Mouse (Mus musculus) lung, embryonic 16.5 days (tissue): ENCODE measurements around the gene Btnl9. TPM values are rescaled to one million over a fixed set of nuclear protein-coding genes. Genes with fewer than 3 reads are reported as not detected.

ENCODE experiments used
- ATAC-seq: fragments of 200-750 bp; cut with Nextera tagmentation; 2 replicates; pipeline ENCODE4 v1.8.0; 2017; ENCODE audit warnings: low read depth, mild to moderate bottlenecking, moderate library complexity
- H3K27ac ChIP-seq: fragments of 300-500 bp; sonication (generic); 2 replicates; pipeline ENCODE4 v1.5.1; 2014; ENCODE audit warnings: mild to moderate bottlenecking, control low read depth, low read length
- H3K27me3 ChIP-seq: fragments of 300-500 bp; sonication (generic); 2 replicates; pipeline ENCODE4 v1.6.1; 2014; ENCODE audit warnings: low read depth, low read length, mixed read lengths; ENCODE audit not compliant: control insufficient read depth, insufficient read depth
- H3K36me3 ChIP-seq: fragments of 300-500 bp; sonication (generic); 2 replicates; pipeline ENCODE4 v1.6.1; 2014; ENCODE audit warnings: low read length; ENCODE audit not compliant: control insufficient read depth, insufficient read depth
- H3K4me1 ChIP-seq: fragments of 300-500 bp; sonication (generic); replicated peaks from 2 replicates; pipeline ENCODE4 v1.6.1; 2014; ENCODE audit warnings: low read length, mixed read lengths; ENCODE audit not compliant: control insufficient read depth, insufficient read depth
- H3K4me2 ChIP-seq: fragments of 300-500 bp; sonication (generic); 2 replicates; pipeline ENCODE4 v1.6.1; 2014; ENCODE audit warnings: low read depth, low read length, control low read depth
- H3K4me3 ChIP-seq: fragments of 300-500 bp; sonication (generic); 2 replicates; pipeline ENCODE4 v1.5.1; 2014; ENCODE audit warnings: mild to moderate bottlenecking, low read length, control low read depth
- H3K9ac ChIP-seq: fragments of 300-500 bp; sonication (generic); 2 replicates; pipeline ENCODE4 v1.6.1; 2014; ENCODE audit warnings: low read length, control low read depth
- H3K9me3 ChIP-seq: fragments of 300-500 bp; sonication (generic); 2 replicates; pipeline ENCODE4 v1.6.1; 2016; ENCODE audit warnings: low read length; ENCODE audit not compliant: control insufficient read depth
- WGBS: fragments of 180-500 bp; shearing (Covaris S2); extraction: QIAGEN DNeasy Blood & Tissue Kit; methylation state at CpG from one replicate; pipeline ENCODE4 v1.1.7; 2014; 5-methylcytosine and 5-hydroxymethylcytosine counted together
- polyA plus RNA-seq: library from polyadenylated mRNA; unstranded; fragments of >200 nt; fragmentation: Nextera tagmentation; extraction: Ambion mirVana; gene quantifications from 2 replicates; pipeline ENCODE4 v1.2.1, GENCODE M21; 2015

Gene Btnl9
- polyA plus RNA-seq, 1 experiment from 2014 or later: 0.84 TPM

DNA sequence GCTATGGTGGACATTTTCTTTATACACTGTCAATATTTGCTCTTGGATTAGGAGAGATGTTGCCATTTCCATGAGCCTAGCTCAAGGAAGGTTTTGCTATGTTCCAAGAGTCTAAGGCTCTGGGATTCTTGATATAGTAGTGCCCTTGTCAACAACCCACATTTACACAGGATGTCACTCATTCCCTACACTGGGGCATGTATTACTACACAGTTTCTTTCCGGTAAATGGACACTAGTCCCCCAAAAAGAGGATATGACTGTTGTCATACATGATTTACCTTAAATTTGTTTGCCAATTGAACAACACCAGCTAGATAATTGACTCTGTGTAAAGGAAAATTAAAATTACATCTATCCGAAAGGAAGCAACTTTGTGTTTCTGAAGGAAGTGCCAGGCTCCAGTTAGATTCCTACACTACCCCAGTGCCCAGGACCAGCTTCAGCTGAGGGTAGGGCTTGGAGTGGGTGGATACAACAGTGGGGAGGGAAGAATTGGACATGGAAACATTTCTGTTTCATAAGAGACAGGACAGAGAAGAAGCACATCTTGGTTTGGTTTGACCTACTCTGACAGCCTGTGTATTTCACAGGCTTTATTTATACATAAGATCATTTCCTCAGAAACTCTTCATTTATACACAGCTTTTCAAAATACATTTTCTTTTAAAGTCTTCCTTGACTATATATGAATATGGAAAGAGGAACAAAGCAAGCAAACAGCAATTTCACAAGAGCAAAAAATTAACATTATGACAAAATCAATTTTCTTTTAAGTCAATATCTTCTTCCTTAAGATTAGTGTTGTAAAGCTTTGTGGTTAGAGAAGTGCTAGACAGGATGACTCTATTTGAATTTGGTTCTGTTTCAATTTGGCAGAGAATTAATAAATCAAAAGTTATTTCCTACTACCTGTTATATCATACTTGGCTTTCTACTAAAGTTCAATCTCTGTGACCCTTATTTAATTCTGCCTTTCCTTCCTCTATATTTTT is 29.8 kb downstream of the Btnl9 start:
- WGBS: 78% methylated on average over 2 of the region's 2 CpGs

DNA sequence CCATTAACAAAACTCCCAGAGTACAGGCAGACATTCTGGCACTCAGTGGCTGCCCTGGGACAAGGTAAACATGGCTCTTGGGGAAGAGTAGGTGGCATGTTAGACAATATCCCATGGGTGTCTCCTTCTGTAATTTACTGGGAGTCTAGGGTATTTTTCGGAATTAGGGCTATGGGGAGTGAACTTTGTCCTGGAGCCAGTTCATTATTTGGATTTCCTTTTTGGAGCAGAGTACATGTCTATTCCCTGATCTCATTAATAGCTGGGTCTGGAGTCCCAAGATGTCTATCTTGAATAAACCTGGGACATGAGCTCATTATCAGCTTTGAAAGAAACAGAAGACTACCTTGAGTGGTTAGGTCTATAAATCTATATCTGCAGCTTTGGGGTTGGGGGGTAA is 32.9 kb downstream of the Btnl9 start, which contains the start of gene Olfr1394:
TSS of gene Olfr1394 (plus strand) at position 301 of the 400 bp plus-strand sequence.
- Histone ChIP-seq H3K27me3 (no peaks in the 10 kb centered on the region), H3K4me2 (no peak within 1 kb of the TSS), H3K4me3 (no peak within 1 kb of the TSS), H3K9ac (no peak within 1 kb of the TSS), H3K4me1 (no peaks in the 10 kb centered on the region), H3K9me3 (no peaks in the 10 kb centered on the region), H3K27ac (no peak within 1 kb of the TSS), H3K36me3 (no peaks in the 10 kb centered on the region)
- no peak for ATAC-seq
- WGBS: 71% methylated on average over 1 of the region's 1 CpGs

More for the DNA sequence above, 29.8 kb downstream of the Btnl9 start:
- Histone ChIP-seq H3K9me3 (no peaks in the 10 kb centered on the region), H3K4me1 (no peaks in the 10 kb centered on the region), H3K27me3 (no peaks in the 10 kb centered on the region), H3K4me2 (no peak overlapping the region), H3K36me3 (no peaks in the 10 kb centered on the region), H3K9ac (no peak overlapping the region), H3K27ac (no peak overlapping the region), H3K4me3 (no peak overlapping the region)
- ATAC-seq: no peak

DNA sequence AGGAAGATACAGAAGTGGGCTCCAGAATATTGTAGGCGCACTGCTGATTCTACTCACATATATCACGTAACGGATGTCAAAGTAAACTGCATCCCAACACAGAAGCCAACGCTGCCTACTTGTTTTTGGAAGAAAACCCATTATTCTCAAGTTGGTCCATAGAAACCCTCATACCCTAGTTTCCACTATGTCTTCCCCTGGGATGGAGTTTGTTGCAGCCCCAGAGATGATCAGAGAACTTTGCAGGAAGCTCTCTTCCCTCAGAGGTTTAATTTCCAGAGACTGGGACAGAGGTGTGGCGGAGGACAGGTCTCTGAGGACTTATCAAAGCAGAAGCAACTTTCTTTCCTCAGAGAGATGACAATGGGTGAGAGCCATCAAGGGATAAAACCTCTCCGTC is 45.0 kb downstream of the Btnl9 start, which contains the start of gene Olfr1395:
TSS of gene Olfr1395 (plus strand) at position 301 of the 400 bp plus-strand sequence.
- WGBS: 85% methylated on average over 6 of the region's 6 CpGs
- H3K27ac ChIP-seq: no peak within 1 kb of the TSS
- no peak within 1 kb of the TSS for H3K4me3 ChIP-seq
- H3K36me3 ChIP-seq: no peaks in the 10 kb centered on the region
- H3K9me3 ChIP-seq: no peaks in the 10 kb centered on the region
- H3K9ac ChIP-seq: no peak within 1 kb of the TSS
- ATAC-seq: no peak
- no peak within 1 kb of the TSS for H3K4me2 ChIP-seq
- H3K27me3 ChIP-seq: no peaks in the 10 kb centered on the region
- no peaks in the 10 kb centered on the region for H3K4me1 ChIP-seq

DNA sequence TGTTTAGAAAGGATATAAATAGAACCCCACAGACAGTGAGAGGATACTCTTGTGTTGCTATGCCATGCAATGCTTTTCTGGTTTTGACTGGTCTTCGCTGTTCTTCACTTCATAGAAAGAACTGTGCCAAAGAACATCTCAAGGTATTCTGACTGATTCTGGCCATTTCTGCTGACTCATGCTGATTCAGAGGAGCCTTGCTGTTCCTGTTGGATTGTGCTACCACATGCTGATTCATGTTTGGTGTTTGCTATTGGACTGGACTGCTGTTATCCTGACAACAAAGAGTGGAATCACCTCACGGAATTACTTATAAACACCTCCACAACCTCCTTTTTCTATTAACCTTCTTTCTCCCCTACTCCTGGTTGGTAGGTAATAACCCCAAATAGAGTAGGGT is 62.8 kb downstream of the Btnl9 start:
- no peak for ATAC-seq
- no peaks in the 10 kb centered on the region for H3K9me3 ChIP-seq
- WGBS: 83% methylated on average over 2 of the region's 2 CpGs
- H3K9ac ChIP-seq: no peak overlapping the region
- no peaks in the 10 kb centered on the region for H3K27me3 ChIP-seq
- no peak overlapping the region for H3K4me2 ChIP-seq
- H3K36me3 ChIP-seq: no peaks in the 10 kb centered on the region
- no peaks in the 10 kb centered on the region for H3K4me1 ChIP-seq
- H3K4me3 ChIP-seq: no peak overlapping the region
- H3K27ac ChIP-seq: no peak overlapping the region

DNA sequence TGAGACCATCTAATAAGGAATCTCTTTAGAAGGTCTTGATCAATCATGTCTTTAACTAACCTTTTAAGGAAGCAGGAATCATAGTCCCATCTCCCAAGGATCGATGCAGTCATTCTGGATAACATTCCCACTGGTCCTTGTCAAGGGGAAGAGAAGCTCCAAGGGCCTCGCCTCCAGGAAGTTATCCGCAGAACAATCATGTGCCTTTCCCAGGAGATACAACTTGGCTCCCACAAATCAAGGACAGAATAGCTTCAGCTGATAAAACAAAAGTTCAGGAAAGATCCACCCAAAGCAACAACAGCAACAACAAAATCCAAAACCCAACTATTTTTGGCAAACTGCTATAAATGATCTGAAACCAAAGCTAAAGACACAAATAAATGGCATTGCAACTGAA is 67.3 kb downstream of the Btnl9 start:
- Histone ChIP-seq H3K9me3 (no peaks in the 10 kb centered on the region), H3K27me3 (no peaks in the 10 kb centered on the region), H3K4me2 (no peak overlapping the region), H3K27ac (no peak overlapping the region), H3K9ac (no peak overlapping the region), H3K4me1 (no peaks in the 10 kb centered on the region), H3K4me3 (no peak overlapping the region), H3K36me3 (no peaks in the 10 kb centered on the region)
- 77% methylated on average over 3 of the region's 3 CpGs for WGBS
- ATAC-seq: no peak

Other genes starting within 250 kb of the Btnl9 start
- gene Psme2b, start 241.0 kb downstream of the Btnl9 start, polyA plus RNA-seq: 3.5 and 6.6 TPM in 2 replicates
- gene Olfr56, start 208.3 kb downstream of the Btnl9 start, polyA plus RNA-seq: not detected in 2 replicates
- gene 9930111J21Rik1, start 207.8 kb downstream of the Btnl9 start, polyA plus RNA-seq: 0.85 and 1.5 TPM in 2 replicates
- gene Gm12185, start 194.9 kb downstream of the Btnl9 start, polyA plus RNA-seq: 0.06 TPM in 1 of 2 replicates, not detected in the other
- 0.53 and 1.5 TPM in 2 replicates for gene Tgtp1, start 193.0 kb downstream of the Btnl9 start, polyA plus RNA-seq
- 0.78 TPM in 2 replicates for gene 9930111J21Rik2, start 135.9 kb downstream of the Btnl9 start, polyA plus RNA-seq
- gene Tgtp2, start 123.0 kb downstream of the Btnl9 start, polyA plus RNA-seq: 0.69 and 2.4 TPM in 2 replicates
- 2.5 and 3.6 TPM in 2 replicates for gene Ifi47, start 110.6 kb downstream of the Btnl9 start, polyA plus RNA-seq
- 0.15 TPM in 1 of 2 replicates, not detected in the other for gene Olfr1396, start 72.3 kb downstream of the Btnl9 start, polyA plus RNA-seq
- gene Olfr1395, start 44.9 kb downstream of the Btnl9 start, polyA plus RNA-seq: not detected in 2 replicates
- not detected in 2 replicates for gene Olfr1394, start 32.8 kb downstream of the Btnl9 start, polyA plus RNA-seq
- 35.8 and 38.2 TPM in 2 replicates for gene Zfp62, start 16.1 kb upstream of the Btnl9 start, polyA plus RNA-seq
- gene Mgat1, start 57.0 kb upstream of the Btnl9 start, polyA plus RNA-seq: 73.0 and 78.9 TPM in 2 replicates
- gene Olfr1393, start 91.1 kb upstream of the Btnl9 start, polyA plus RNA-seq: 0.05 TPM in 1 of 2 replicates, not detected in the other
- gene Olfr1392, start 98.1 kb upstream of the Btnl9 start, polyA plus RNA-seq: 0.14 TPM in 1 of 2 replicates, not detected in the other
- gene Olfr10, start 117.6 kb upstream of the Btnl9 start, polyA plus RNA-seq: not detected in 2 replicates
- gene Olfr1391, start 135.6 kb upstream of the Btnl9 start, polyA plus RNA-seq: not detected in 2 replicates
- gene Olfr1390, start 148.0 kb upstream of the Btnl9 start, polyA plus RNA-seq: not detected in 2 replicates
- not detected in 2 replicates for gene Olfr1389, start 235.9 kb upstream of the Btnl9 start, polyA plus RNA-seq
- 0.05 TPM in 1 of 2 replicates, not detected in the other for gene Olfr1388, start 249.5 kb upstream of the Btnl9 start, polyA plus RNA-seq